Mouse (Mus musculus) erythroid progenitor cell, adult 5-6 weeks (primary cell): ENCODE measurements around the gene Adtrp. TPM values are rescaled to one million over a fixed set of nuclear protein-coding genes. Genes with fewer than 3 reads are reported as not detected.

ENCODE experiments used
- ATAC-seq: replicated peaks from 2 replicates; pipeline ENCODE4 v1.8.0; 2016; ENCODE audit warnings: moderate number of reproducible peaks, mild to moderate bottlenecking, moderate TSS enrichment, inconsistent platforms; ENCODE audit not compliant: poor library complexity, low FRiP score, severe bottlenecking
- total RNA-seq, 2 experiments: library from RNA; stranded (forward) in 1 of 2; stranded (reverse) in 1 of 2; fragments of 150-400 nt in 1 of 2; fragments of 186-747, 209-891 nt in 1 of 2; gene quantifications; 2 replicates each; pipeline versions ENCODE4 v1.2.3 to v1.2.4; 2015 to 2017; ENCODE audit warnings: low replicate concordance in 2 of 2

Gene Adtrp
- total RNA-seq (2015; ENCODE audit: low replicate concordance): 7.9 TPM in 1 of 2 replicates, not detected in the other
- not detected in 2 replicates for total RNA-seq (2017; ENCODE audit: low replicate concordance)

- no peak for ATAC-seq
Measured at GRCm38 (mm10) chr13:41847516-41848126, at the start of gene Adtrp. TSS of gene Adtrp (minus strand) at chr13:41847684.

GRCm38 (mm10) chr13:41892016-41892415, 44.5 kb upstream of the Adtrp start:
- no peak for ATAC-seq

- no peak for ATAC-seq
Measured at GRCm38 (mm10) chr13:41890618-41891017, 43.1 kb upstream of the Adtrp start.

- no peak for ATAC-seq
Measured at GRCm38 (mm10) chr13:41890111-41890600, 42.7 kb upstream of the Adtrp start.

- no peak for ATAC-seq
Measured at GRCm38 (mm10) chr13:41888644-41889043, 41.2 kb upstream of the Adtrp start.

- no peak for ATAC-seq
Measured at GRCm38 (mm10) chr13:41886120-41886519, 38.6 kb upstream of the Adtrp start.

GRCm38 (mm10) chr13:41883665-41884291, 36.3 kb upstream of the Adtrp start:
- no peak for ATAC-seq

GRCm38 (mm10) chr13:41881201-41881600, 33.7 kb upstream of the Adtrp start:
- ATAC-seq: no peak

GRCm38 (mm10) chr13:41880525-41880924, 33.0 kb upstream of the Adtrp start:
- ATAC-seq: no peak

- no peak for ATAC-seq
Measured at GRCm38 (mm10) chr13:41872686-41873085, 25.2 kb upstream of the Adtrp start.

GRCm38 (mm10) chr13:41872161-41872562, 24.7 kb upstream of the Adtrp start:
- ATAC-seq: no peak

GRCm38 (mm10) chr13:41867533-41867932, 20.0 kb upstream of the Adtrp start:
- no peak for ATAC-seq

GRCm38 (mm10) chr13:41865575-41865974, 18.1 kb upstream of the Adtrp start:
- ATAC-seq: no peak

GRCm38 (mm10) chr13:41865071-41865470, 17.6 kb upstream of the Adtrp start:
- ATAC-seq: no peak

GRCm38 (mm10) chr13:41860603-41861405, 13.3 kb upstream of the Adtrp start:
- no peak for ATAC-seq

GRCm38 (mm10) chr13:41855206-41856185, 8.0 kb upstream of the Adtrp start:
- ATAC-seq: no peak

GRCm38 (mm10) chr13:41850727-41851378, 3.4 kb upstream of the Adtrp start:
- ATAC-seq: no peak

GRCm38 (mm10) chr13:41846516-41846915, 968 bp downstream of the Adtrp start:
- no peak for ATAC-seq

GRCm38 (mm10) chr13:41845013-41845412, 2.5 kb downstream of the Adtrp start:
- ATAC-seq: no peak
